Mouse (Mus musculus) bone marrow, adult 2 months (tissue): ENCODE results near the gene Apol7a. TPM values are rescaled to one million over a fixed set of nuclear protein-coding genes. Genes with fewer than 3 reads are reported as not detected.
"Not testable (repeated sequence)": the region's sequence is repeated elsewhere in the genome, so short reads cannot be mapped to it uniquely, and the experiment has no call there.

ENCODE experiments used
- H3K27ac ChIP-seq: fragments of 200-500 bp; 2 replicates; pipeline ENCODE4 v1.5.1; 2012; ENCODE audit warnings: low read depth, mild to moderate bottlenecking, control low read depth, inconsistent platforms, low read length; ENCODE audit not compliant: control insufficient read depth, poor library complexity, insufficient read depth
- H3K4me1 ChIP-seq: fragments of 200-500 bp; 2 replicates; pipeline ENCODE4 v1.6.1; 2011; ENCODE audit warnings: low read length; ENCODE audit not compliant: control insufficient read depth, insufficient read depth
- H3K4me3 ChIP-seq: fragments of 200-500 bp; replicated peaks from 2 replicates; pipeline ENCODE3; 2011; ENCODE audit warnings: mild to moderate bottlenecking, low read depth, low read length, control low read depth; ENCODE audit not compliant: control insufficient read depth
- CTCF ChIP-seq: fragments of 200-500 bp; IDR thresholded peaks from 2 replicates; pipeline ENCODE4 v1.5.1; 2011; ENCODE audit warnings: low read length, control low read depth; ENCODE audit not compliant: control insufficient read depth, insufficient read depth
- WGBS: fragments of 180-500 bp; shearing (Covaris S2); methylation state at CpG from one replicate; pipeline ENCODE4 v1.1.7; 2018; 5-methylcytosine and 5-hydroxymethylcytosine counted together
- polyA plus RNA-seq: library from polyadenylated mRNA; stranded (reverse); fragments of >200 nt; gene quantifications from 2 replicates; pipeline ENCODE4 v1.2.4, GENCODE M21; 2011; ENCODE audit warnings: low replicate concordance; ENCODE audit not compliant: missing spikeins, insufficient read depth, insufficient read length

The Apol7a gene
- not detected in 2 replicates for polyA plus RNA-seq

DNA sequence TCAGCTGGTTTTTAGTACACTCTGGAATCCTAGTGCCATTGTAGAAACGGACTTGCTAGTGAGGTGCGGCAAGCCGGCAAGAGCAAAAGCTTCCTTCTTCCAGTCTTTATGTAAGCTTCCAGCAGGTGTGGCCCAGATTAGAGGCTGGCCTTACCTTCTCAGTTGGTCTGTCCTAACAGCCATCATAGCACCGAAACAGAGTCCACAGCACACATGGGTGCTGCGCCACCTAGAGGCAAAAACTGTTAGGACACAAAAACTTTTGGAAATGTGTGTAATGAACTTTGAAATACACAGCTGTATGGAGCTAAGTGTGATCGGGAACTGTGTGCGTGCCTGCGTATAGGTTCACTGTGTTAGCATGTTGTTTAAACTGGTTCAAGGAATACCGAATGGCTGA, at the start of gene Apol7a:
Gene Apol7a (minus strand): TSS at position 84 of the 400 bp plus-strand sequence.
- not testable (repeated sequence) for H3K4me1 ChIP-seq, H3K27ac ChIP-seq, H3K4me3 ChIP-seq
- 0 out of 2 replicates have a peak, but pooled peaks have one; percentile 9 for TF ChIP-seq CTCF
- WGBS: 64% methylated on average over 9 of the region's 9 CpGs

DNA sequence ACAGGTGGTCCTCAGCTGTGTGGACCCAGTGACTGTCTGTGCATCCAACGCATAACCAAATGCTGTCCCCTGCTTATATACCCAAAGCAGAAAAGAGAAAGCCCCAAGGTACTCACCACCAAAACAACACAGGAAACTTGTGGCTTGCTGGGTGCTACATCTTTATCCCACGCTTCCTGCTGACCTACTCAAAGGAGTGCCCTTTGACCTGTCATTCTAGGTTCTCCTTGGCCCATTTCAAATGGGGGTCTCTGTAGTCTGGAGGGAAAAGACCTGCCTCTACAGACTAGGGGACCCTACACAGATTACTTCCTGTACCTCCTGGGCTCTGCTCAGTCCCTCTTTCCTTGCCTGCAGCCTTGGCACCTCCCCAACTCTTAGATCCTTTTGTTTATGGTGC, 48.5 kb upstream of the Apol7a start, which contains the start of gene Apol7b:
Gene Apol7b (minus strand): TSS at position 101 of the 400 bp plus-strand sequence.
- 61% methylated on average over 2 of the region's 2 CpGs for WGBS
- H3K4me1 ChIP-seq, H3K27ac ChIP-seq, H3K4me3 ChIP-seq: not testable (repeated sequence)

DNA sequence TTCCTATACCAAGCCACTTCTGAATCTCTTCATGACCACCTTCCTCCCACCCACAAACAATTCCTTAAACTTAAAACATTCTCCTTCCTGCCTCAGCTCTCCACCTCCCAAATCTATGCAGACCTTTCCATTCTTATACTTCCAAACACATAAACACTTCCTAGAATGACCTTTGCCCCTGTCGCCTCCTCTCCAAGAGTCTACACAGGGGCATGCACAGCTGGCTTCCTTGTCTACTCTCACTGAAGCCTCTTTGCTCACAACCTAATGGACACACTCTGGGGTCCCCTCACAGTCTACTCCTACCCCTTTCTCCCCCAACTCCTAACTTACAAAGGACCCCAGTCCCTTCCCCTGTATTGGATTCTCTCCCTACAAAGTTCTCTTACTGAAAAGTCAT, 46.8 kb upstream of the Apol7a start:
- not testable (repeated sequence) for H3K4me3 ChIP-seq, H3K4me1 ChIP-seq, H3K27ac ChIP-seq
- WGBS: 68% methylated on average over 1 of the region's 1 CpGs

DNA sequence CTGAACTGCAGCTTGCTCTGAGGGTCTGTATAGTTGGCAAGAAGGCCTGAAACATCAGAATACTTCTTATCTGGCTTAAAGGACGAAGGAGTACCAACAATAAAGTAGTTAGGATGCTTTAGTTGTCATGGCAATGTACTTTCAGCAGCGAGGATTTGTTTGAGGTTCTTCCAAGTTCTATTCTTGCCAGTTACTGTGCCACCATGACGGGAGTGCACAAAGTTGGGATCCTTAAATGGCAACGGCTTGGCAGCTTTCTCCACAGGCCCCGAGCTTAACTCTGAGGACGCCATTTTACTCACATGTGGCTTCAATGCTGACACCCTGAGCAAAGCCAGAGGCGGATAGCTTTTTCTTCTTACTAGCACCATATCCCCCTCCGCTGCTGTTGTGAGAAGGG, 45.8 kb upstream of the Apol7a start:
- not testable (repeated sequence) for H3K4me1 ChIP-seq, H3K27ac ChIP-seq, H3K4me3 ChIP-seq
- WGBS: 80% methylated on average over 8 of the region's 8 CpGs

DNA sequence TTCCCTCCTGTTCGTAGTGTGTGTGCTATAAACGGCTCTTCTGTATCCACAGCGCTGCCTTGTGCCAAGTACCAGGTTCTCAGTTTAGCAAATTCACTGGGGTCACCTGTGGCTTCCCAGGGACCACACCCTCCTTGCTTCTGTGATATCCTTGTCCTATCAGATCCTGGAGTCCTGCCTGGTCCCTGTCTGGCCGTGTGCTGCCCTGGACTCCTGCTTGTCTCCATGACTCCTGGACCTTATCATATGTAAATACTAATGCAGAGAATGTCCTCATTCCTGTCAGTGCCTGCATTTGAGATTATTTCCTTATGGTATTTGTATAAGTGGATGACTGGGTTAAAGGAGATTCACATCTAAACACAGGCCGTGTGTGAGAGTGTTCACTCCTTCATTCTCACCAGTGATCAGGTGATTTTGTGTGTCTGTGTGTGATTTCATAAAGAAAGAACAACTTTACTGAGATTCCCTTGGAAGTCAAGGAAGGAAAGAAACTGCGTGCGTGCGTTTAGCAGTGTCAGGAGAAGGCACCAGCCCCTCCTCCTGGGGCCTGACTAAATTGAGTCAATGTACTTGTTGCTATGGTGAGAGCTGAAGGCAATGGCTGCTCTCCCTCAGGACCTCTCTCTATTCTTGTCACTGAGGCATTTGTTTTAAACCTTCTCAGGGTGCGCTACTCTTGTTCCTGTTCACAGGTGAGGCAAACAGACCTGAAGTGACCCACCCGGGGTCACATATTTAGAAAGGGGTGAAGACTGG, 30.0 kb upstream of the Apol7a start:
- not testable (repeated sequence) for H3K27ac ChIP-seq, H3K4me3 ChIP-seq, H3K4me1 ChIP-seq
- 80% methylated on average over 9 of the region's 10 CpGs for WGBS

DNA sequence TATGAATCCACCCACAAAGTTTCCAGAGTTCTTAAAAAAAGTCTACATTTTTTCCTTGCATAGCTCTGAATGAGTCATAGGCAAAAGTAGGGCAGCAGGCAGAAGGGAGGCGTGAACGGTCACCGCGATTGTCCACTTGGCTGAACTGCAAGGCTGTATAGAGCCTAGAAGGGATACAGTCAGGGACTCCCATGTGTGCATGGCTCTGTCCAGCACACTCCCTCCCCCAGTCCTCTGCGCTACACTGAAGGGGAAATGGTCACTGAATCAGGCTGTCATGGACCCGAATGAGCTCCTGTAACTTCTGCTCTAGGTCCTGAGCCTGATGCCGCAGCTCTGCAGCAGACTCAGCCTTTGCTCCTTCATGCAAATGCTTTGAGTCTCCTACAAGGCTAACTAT, 24.0 kb upstream of the Apol7a start:
- 32% methylated on average over 3 of the region's 7 CpGs for WGBS
- not testable (repeated sequence) for H3K27ac ChIP-seq, H3K4me3 ChIP-seq, H3K4me1 ChIP-seq

DNA sequence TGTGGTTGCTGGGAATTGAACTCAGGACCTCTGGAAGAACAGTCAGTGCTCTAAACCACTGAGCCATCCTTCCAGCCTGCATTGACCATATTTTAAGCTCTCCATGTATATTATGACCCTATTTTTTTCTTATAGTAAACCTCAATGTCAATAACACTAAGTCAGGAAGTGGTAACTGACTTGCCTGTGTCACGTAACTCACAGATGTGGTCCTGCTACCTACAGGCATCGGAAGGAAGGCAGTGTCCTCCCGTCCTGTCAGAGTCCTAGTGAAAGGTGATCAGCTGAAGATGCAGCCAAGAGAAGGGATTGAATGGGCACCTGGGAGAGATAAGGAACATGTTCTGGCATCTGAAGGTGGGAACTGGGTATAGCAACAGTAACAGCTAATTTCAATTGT, 20.7 kb upstream of the Apol7a start:
- no CpG with 5 or more reads among the region's 3 CpGs for WGBS
- not testable (repeated sequence) for H3K4me1 ChIP-seq, H3K27ac ChIP-seq, H3K4me3 ChIP-seq

DNA sequence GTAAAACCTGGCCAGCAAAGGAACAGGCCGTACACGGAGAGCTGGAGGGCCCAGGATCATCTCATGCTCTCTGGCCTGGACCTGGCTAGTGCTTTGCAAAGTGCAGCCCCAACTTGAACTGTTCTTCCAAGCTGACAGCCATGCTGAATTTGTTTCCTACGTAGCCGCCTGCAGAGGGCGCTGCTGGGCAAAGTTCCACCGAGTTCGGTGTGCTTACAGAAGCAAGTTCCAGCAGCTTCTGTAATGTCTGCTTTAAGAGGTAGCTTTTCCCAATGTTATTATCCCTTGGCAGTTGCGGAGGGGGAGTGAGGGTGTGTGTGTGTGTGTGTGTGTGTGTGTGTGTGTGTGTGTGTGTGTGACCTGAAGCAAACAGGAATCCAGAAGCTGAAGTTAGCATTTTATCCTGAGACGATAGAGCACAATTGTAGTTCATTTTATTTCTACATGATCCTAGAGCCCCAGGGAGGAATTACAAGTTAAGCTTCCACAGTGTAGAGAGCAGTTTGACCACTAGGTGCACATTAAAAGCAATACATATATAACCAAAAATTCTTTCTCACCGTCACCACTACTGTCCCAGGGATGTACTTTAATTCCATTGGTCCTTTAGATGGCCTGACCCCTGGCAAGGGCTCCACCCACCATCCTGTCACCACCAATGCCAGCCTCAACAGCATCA, 17.9 kb upstream of the Apol7a start:
- H3K4me1 ChIP-seq, H3K27ac ChIP-seq, H3K4me3 ChIP-seq: not testable (repeated sequence)
- 17% methylated on average over 5 of the region's 10 CpGs for WGBS

DNA sequence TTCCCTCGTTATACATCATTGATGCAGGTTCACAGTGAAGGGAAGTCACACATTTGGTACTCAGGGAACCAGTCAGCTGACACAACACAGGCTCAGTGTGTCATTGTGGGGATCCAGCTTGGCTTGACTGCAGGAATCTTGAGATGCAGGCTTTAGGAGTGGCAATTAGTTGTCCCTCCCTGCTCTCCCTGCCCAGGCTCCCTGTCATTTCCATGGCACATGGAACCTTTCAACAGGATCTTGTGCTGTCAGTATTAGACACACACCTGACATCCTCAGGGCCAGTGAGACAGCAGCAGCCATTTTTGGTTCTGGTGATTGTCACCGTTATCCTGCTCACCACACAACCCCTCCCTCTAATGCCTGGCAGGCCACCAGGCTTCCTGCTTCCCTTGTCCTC, 16.7 kb upstream of the Apol7a start:
- H3K27ac ChIP-seq, H3K4me3 ChIP-seq, H3K4me1 ChIP-seq: not testable (repeated sequence)
- 47% methylated on average over 2 of the region's 2 CpGs for WGBS

DNA sequence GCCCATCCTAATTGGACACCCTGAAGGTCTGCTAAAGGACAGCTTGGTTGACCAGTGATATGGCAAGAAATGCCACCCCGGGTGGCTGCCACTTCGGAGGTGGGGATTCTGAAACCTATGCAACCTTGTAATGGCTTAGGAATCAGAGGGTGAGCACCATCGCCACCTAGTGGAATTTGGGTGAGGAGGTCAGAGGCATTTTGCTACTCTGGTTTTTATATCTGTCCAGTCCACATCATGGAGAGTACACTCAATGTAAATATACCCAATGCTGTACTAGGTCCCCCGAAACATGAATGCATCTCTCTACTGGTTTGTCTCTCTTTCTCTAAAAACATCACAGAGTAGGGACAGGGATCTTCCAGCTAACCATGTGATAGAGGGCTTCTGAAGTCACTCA, 13.8 kb upstream of the Apol7a start:
- not testable (repeated sequence) for H3K4me3 ChIP-seq, H3K4me1 ChIP-seq, H3K27ac ChIP-seq
- WGBS: 21% methylated on average over 4 of the region's 4 CpGs

DNA sequence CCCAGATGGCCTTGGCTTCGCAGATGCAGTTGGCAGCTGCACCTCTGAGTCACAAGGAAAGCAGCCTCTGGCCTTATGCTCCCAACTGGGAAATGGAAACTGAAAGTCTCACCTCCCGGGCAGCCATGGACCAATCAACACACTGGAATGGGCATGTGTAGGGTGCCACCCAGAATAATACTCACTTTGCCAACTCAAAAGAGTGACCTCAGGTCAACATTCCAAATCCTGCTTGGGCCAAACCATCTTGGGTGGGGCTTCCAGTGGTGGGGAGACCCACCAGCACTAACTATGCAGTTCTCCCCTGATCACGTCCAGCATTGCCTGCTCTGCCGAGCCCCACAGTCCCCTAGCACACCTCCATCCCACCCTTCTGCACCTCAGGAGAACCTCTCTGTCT, 12.1 kb upstream of the Apol7a start, which contains the start of gene Apol9a:
Gene Apol9a (minus strand): TSS at position 101 of the 400 bp plus-strand sequence.
- not testable (repeated sequence) for H3K4me1 ChIP-seq, H3K4me3 ChIP-seq, H3K27ac ChIP-seq
- WGBS: 59% methylated on average over 1 of the region's 4 CpGs

DNA sequence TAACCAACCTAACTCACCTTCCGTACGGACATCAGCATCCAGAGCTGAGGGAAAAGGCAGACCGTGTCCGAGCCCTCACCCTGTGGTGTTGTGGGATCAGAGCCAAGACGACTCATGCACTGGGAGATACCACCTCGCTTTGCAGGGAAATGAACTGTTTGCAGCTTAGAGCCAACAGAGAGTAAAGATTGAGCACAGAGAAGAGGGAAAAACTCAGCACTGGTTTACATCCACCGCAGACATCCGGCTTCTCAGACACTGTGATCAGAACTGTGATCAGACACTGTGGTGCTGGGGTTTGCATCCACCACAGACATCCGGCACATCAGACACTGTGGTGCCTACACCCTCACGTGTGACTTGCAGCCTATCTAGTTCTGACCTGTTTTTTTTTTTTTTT, 7.5 kb upstream of the Apol7a start:
- H3K27ac ChIP-seq, H3K4me1 ChIP-seq, H3K4me3 ChIP-seq: not testable (repeated sequence)
- WGBS: 68% methylated on average over 10 of the region's 10 CpGs

DNA sequence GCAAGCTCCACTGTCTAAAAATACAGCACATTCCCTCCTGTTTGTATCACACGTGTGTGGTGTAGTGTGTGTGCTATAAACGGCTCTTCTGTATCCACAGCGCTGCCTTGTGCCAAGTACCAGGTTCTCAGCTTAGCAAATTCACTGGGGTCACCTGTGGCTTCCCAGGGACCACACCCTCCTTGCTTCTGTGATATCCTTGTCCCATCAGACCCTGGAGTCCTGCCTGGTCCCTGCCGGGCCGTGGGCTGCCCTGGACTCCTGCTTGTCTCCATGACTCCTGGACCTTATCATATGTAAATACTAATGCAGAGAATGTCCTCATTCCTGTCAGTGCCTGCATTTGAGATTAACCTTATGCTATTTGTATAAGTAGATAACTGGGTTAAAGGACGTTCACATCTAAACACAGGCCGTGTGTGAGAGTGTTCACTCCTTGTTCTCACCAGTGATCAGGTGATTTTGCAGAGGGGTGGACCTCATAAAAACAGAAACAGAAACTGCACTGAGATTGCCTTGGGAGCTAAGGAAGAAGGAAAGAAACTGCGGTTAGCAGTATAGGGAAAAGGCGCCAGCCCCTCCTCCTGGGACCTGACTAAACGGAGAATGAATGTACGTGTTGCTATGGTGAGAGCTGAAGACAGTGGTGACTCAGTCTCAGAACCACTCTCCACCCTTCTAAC, 1.3 kb downstream of the Apol7a start:
- 71% methylated on average over 11 of the region's 11 CpGs for WGBS
- not testable (repeated sequence) for H3K4me3 ChIP-seq, H3K27ac ChIP-seq, H3K4me1 ChIP-seq
